Mouse (Mus musculus) gastrocnemius, adult 8-10 months (tissue): Measurements from ENCODE around the gene Pcp2. TPM values are rescaled to one million over a fixed set of nuclear protein-coding genes. Genes with fewer than 3 reads are reported as not detected.

Experiments
- total RNA-seq, 4 experiments: library from RNA; stranded (reverse); gene quantifications; 2 replicates each; pipeline ENCODE4 v1.2.4; 2022

Gene Pcp2
- total RNA-seq, 4 experiments from 2014 or later, result not detected

Other genes with a start within 250 kb of the Pcp2 start
- 10 to 100 TPM in 1 of 4 experiments, 1 to 10 TPM in 3; 7.4 to 11.5 (median 9.2) TPM for gene Arhgef18, start 232.5 kb downstream of the Pcp2 start, total RNA-seq
- gene Pex11g, start 157.9 kb downstream of the Pcp2 start, total RNA-seq, result 1 to 10 TPM; 2.0 to 3.2 (median 2.7) TPM
- not detected for gene Tex45, start 154.7 kb downstream of the Pcp2 start, total RNA-seq
- 10 to 100 TPM; 39.0 to 44.5 (median 41.3) TPM for gene Zfp358, start 132.4 kb downstream of the Pcp2 start, total RNA-seq
- gene Mcoln1, start 125.1 kb downstream of the Pcp2 start, total RNA-seq, result 10 to 100 TPM; 21.5 to 23.2 (median 22.0) TPM
- gene Pnpla6, start 110.2 kb downstream of the Pcp2 start, total RNA-seq, result 1 to 10 TPM; 5.8 to 9.8 (median 7.9) TPM
- gene C330021F23Rik, start 57.6 kb downstream of the Pcp2 start, total RNA-seq, result not detected
- gene Camsap3, start 38.3 kb downstream of the Pcp2 start, total RNA-seq, result under 1 TPM; 0.12 to 0.46 (median 0.24) TPM
- gene Xab2, start 4.2 kb downstream of the Pcp2 start, total RNA-seq, result 10 to 100 TPM in 3 of 4 experiments, 1 to 10 TPM in 1; 9.5 to 12.2 (median 11.2) TPM
- 10 to 100 TPM; 80.6 to 87.8 (median 85.1) TPM for gene Pet100, start 4.0 kb downstream of the Pcp2 start, total RNA-seq
- 1 to 10 TPM; 2.6 to 6.3 (median 3.8) TPM for gene Stxbp2, start 5.4 kb upstream of the Pcp2 start, total RNA-seq
- 1 to 10 TPM; 1.3 to 8.8 (median 3.2) TPM for gene Retn, start 30.2 kb upstream of the Pcp2 start, total RNA-seq
- gene Mcemp1, start 40.2 kb upstream of the Pcp2 start, total RNA-seq, result not detected
- gene Fcor, start 46.8 kb upstream of the Pcp2 start, total RNA-seq, result 1 to 10 TPM in 3 of 4 experiments, not detected in 1; 1.3 to 2.1 (median 2.1) TPM
- 10 to 100 TPM; 19.5 to 22.7 (median 20.3) TPM for gene Trappc5, start 50.8 kb upstream of the Pcp2 start, total RNA-seq
- gene Fcer2a, start 68.6 kb upstream of the Pcp2 start, total RNA-seq, result not detected
- gene Clec4g, start 95.1 kb upstream of the Pcp2 start, total RNA-seq, result not detected
- 1 to 10 TPM in 1 of 4 experiments, under 1 TPM in 3; 0.19 to 1.2 (median 0.38) TPM for gene Cd209a, start 123.4 kb upstream of the Pcp2 start, total RNA-seq
- not detected for gene Cd209e, start 228.8 kb upstream of the Pcp2 start, total RNA-seq